Mouse (Mus musculus) hindbrain, embryonic 11.5 days (tissue): ENCODE data around the gene Osbpl3. TPM values are rescaled to one million over a fixed set of nuclear protein-coding genes. Genes with fewer than 3 reads are reported as not detected.

Experiments used
- ATAC-seq: fragments of 200-750 bp; cut with Nextera tagmentation; 2 replicates; pipeline ENCODE4 v1.8.0; 2017; ENCODE audit warnings: mild to moderate bottlenecking, moderate TSS enrichment, moderate library complexity; ENCODE audit not compliant: low FRiP score
- DNase-seq: peaks from one replicate; pipeline ENCODE4 v3.0.0-alpha.2; 2015; ENCODE audit warnings: low spot score
- H3K27ac ChIP-seq: fragments of 300-500 bp; sonication (generic); 2 replicates; pipeline ENCODE4 v1.5.1; 2014; ENCODE audit warnings: mild to moderate bottlenecking, low read depth, low read length
- H3K27me3 ChIP-seq: fragments of 300-500 bp; sonication (generic); 2 replicates; pipeline ENCODE4 v1.6.1; 2014; ENCODE audit warnings: mild to moderate bottlenecking, low read length, moderate library complexity, mixed read lengths; ENCODE audit not compliant: control insufficient read depth, insufficient read depth
- H3K36me3 ChIP-seq: fragments of 300-500 bp; sonication (generic); 2 replicates; pipeline ENCODE4 v1.6.1; 2014; ENCODE audit warnings: mild to moderate bottlenecking, low read length, moderate library complexity, mixed read lengths; ENCODE audit not compliant: control insufficient read depth, insufficient read depth
- H3K4me1 ChIP-seq: fragments of 300-500 bp; sonication (generic); replicated peaks from 2 replicates; pipeline ENCODE4 v1.6.1; 2014; ENCODE audit warnings: low read length, mixed read lengths; ENCODE audit not compliant: control insufficient read depth, insufficient read depth
- H3K4me2 ChIP-seq: fragments of 300-500 bp; sonication (generic); replicated peaks from 2 replicates; pipeline ENCODE4 v1.6.1; 2014; ENCODE audit warnings: mild to moderate bottlenecking, low read depth, low read length
- H3K4me3 ChIP-seq: fragments of 300-500 bp; sonication (generic); 2 replicates; pipeline ENCODE4 v1.5.1; 2014; ENCODE audit warnings: low read depth, low read length
- H3K9ac ChIP-seq: fragments of 300-500 bp; sonication (generic); 2 replicates; pipeline ENCODE4 v1.6.1; 2014; ENCODE audit warnings: low read depth, low read length
- H3K9me3 ChIP-seq: fragments of 300-500 bp; sonication (generic); 2 replicates; pipeline ENCODE4 v1.6.1; 2016; ENCODE audit warnings: low read length; ENCODE audit not compliant: control insufficient read depth
- WGBS: fragments of 180-500 bp; shearing (Covaris S2); extraction: QIAGEN DNeasy Blood & Tissue Kit; methylation state at CpG from one replicate; pipeline ENCODE4 v1.1.7; 2014; 5-methylcytosine and 5-hydroxymethylcytosine counted together
- polyA plus RNA-seq: library from polyadenylated mRNA; unstranded; fragments of >200 nt; fragmentation: Nextera tagmentation; extraction: Ambion mirVana; gene quantifications from 2 replicates; pipeline ENCODE4 v1.2.1, GENCODE M21; 2014

Osbpl3 gene
- polyA plus RNA-seq, 1 experiment from 2014 or later: 7.2 TPM

GRCm38 (mm10) chr6:50295136-50295535, 160.9 kb downstream of the Osbpl3 start:
- H3K4me1 ChIP-seq: no peaks in the 10 kb centered on the region
- 75% methylated on average over 10 of the region's 10 CpGs for WGBS
- no peak for DNase-seq
- no peaks in the 10 kb centered on the region for H3K27me3 ChIP-seq
- no peak overlapping the region for H3K9ac ChIP-seq
- no peak for ATAC-seq
- H3K36me3 ChIP-seq: no peaks in the 10 kb centered on the region
- no peak overlapping the region for H3K4me2 ChIP-seq
- no peak overlapping the region for H3K4me3 ChIP-seq
- H3K27ac ChIP-seq: no peak overlapping the region
- no peaks in the 10 kb centered on the region for H3K9me3 ChIP-seq

- Histone ChIP-seq H3K36me3 (no peaks in the 10 kb centered on the region), H3K4me1 (no peaks in the 10 kb centered on the region), H3K9ac (no peak overlapping the region), H3K27ac (no peak overlapping the region), H3K27me3 (no peaks in the 10 kb centered on the region), H3K9me3 (no peaks in the 10 kb centered on the region), H3K4me2 (no peak overlapping the region), H3K4me3 (no peak overlapping the region)
- WGBS: 50% methylated on average over 1 of the region's 1 CpGs
- peak; percentile 86 for DNase-seq
- peak; percentile 54; the same call in 1 of the 2 replicates for ATAC-seq
Measured at GRCm38 (mm10) chr6:50294128-50294527, 161.9 kb downstream of the Osbpl3 start.

DNA sequence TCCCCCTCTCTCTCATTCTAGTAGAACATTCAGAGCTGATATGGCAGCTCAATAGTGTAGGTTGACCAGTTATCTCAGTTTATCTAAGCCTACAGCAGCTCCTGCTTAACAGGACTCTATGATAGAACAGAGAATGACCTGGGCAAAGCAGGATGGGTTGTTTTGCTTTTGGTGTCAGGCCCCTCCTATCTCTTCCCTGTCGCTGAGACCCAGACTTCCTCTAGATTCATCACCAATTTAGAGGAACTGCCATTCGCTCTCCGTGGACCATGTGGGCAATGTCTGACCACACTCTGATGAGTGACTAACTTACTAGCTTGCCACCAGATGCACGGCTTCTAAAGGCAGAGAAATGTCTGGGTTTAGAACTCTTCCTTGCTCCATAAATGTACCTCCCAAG, 164.4 kb downstream of the Osbpl3 start:
- Histone ChIP-seq H3K27ac (no peak overlapping the region), H3K9ac (no peak overlapping the region), H3K4me3 (no peak overlapping the region), H3K27me3 (no peaks in the 10 kb centered on the region), H3K36me3 (no peaks in the 10 kb centered on the region), H3K9me3 (no peaks in the 10 kb centered on the region), H3K4me2 (no peak overlapping the region), H3K4me1 (no peaks in the 10 kb centered on the region)
- WGBS: 79% methylated on average over 4 of the region's 4 CpGs
- no peak for ATAC-seq
- no peak for DNase-seq

GRCm38 (mm10) chr6:50286881-50287280, 169.1 kb downstream of the Osbpl3 start:
- Histone ChIP-seq H3K4me2 (no peak overlapping the region), H3K9ac (no peak overlapping the region), H3K4me1 (no peaks in the 10 kb centered on the region), H3K27me3 (no peaks in the 10 kb centered on the region), H3K27ac (no peak overlapping the region), H3K4me3 (no peak overlapping the region), H3K9me3 (no peaks in the 10 kb centered on the region), H3K36me3 (no peaks in the 10 kb centered on the region)
- 91% methylated on average over 3 of the region's 3 CpGs for WGBS
- ATAC-seq: no peak
- DNase-seq: no peak

- Histone ChIP-seq H3K4me3 (no peak overlapping the region), H3K4me1 (no peaks in the 10 kb centered on the region), H3K27ac (no peak overlapping the region), H3K9ac (no peak overlapping the region), H3K36me3 (no peaks in the 10 kb centered on the region), H3K4me2 (no peak overlapping the region), H3K9me3 (no peaks in the 10 kb centered on the region), H3K27me3 (no peaks in the 10 kb centered on the region)
- WGBS: 90% methylated on average over 7 of the region's 7 CpGs
- ATAC-seq (no peak), DNase-seq (no peak)
Measured at GRCm38 (mm10) chr6:50279642-50280041, 176.4 kb downstream of the Osbpl3 start.

GRCm38 (mm10) chr6:50273947-50274346, 182.1 kb downstream of the Osbpl3 start:
- Histone ChIP-seq H3K9me3 (no peaks in the 10 kb centered on the region), H3K4me2 (no peak overlapping the region), H3K4me3 (no peak overlapping the region), H3K36me3 (no peaks in the 10 kb centered on the region), H3K9ac (no peak overlapping the region), H3K4me1 (no peaks in the 10 kb centered on the region), H3K27ac (no peak overlapping the region), H3K27me3 (no peaks in the 10 kb centered on the region)
- DNase-seq (no peak), ATAC-seq (no peak)
- WGBS: 87% methylated on average over 4 of the region's 4 CpGs

GRCm38 (mm10) chr6:50273416-50273815, 182.6 kb downstream of the Osbpl3 start:
- Histone ChIP-seq H3K4me3 (no peak overlapping the region), H3K4me2 (no peak overlapping the region), H3K4me1 (no peaks in the 10 kb centered on the region), H3K27ac (no peak overlapping the region), H3K36me3 (no peaks in the 10 kb centered on the region), H3K9ac (no peak overlapping the region), H3K9me3 (no peaks in the 10 kb centered on the region), H3K27me3 (no peaks in the 10 kb centered on the region)
- no peak for DNase-seq
- no peak for ATAC-seq
- 74% methylated on average over 1 of the region's 1 CpGs for whole genome bisulfite sequencing

GRCm38 (mm10) chr6:50263670-50264069, 192.3 kb downstream of the Osbpl3 start, which contains the start of gene Gsdme:
Gene Gsdme (minus strand): TSS chr6:50263862.
- ATAC-seq: no peak
- DNase-seq: no peak
- H3K9me3 ChIP-seq: no peaks in the 10 kb centered on the region
- no peaks in the 10 kb centered on the region for H3K27me3 ChIP-seq
- no peak within 1 kb of the TSS for H3K9ac ChIP-seq
- no peaks in the 10 kb centered on the region for H3K4me1 ChIP-seq
- no peaks in the 10 kb centered on the region for H3K36me3 ChIP-seq
- no peak within 1 kb of the TSS for H3K27ac ChIP-seq
- H3K4me3 ChIP-seq: no peak within 1 kb of the TSS
- no peak within 1 kb of the TSS for H3K4me2 ChIP-seq
- 89% methylated on average over 6 of the region's 6 CpGs for WGBS

GRCm38 (mm10) chr6:50262310-50262709, 193.7 kb downstream of the Osbpl3 start:
- Histone ChIP-seq H3K27me3 (no peaks in the 10 kb centered on the region), H3K4me1 (no peaks in the 10 kb centered on the region), H3K9me3 (no peaks in the 10 kb centered on the region), H3K4me3 (peak overlapping the region; percentile 50; the same call in 1 of the 2 replicates), H3K4me2 (peak overlapping the region; percentile 68), H3K9ac (peak overlapping the region; percentile 67), H3K36me3 (no peaks in the 10 kb centered on the region), H3K27ac (no peak overlapping the region)
- ATAC-seq: peak; percentile 67; the same call in 1 of the 2 replicates
- WGBS: 33% methylated on average over 7 of the region's 7 CpGs
- DNase-seq: no peak
